Mouse (Mus musculus): ENCODE measurements around the gene Miga2.

DNA sequence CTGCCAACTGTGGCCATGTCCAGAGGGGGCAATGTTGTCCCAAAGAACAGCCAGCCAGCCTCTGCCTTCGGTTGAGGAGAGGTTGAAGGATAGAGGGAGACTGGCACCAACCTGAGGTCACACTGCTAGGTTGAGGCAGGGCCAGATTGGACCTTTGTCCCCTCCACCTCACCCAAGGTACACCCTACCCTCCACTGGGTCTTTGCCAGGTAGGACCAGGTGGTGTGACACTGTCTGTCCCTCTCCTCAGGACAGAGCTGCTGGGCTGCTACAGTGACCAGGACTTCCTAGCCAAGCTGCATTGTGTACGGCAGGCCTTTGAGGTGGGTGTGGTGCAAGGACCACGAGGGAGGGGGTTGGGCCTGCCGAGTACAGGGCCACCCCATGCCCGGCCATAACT lies 13.7 kb downstream of the Miga2 start:
- peak; percentile 29; the same call in 1 of the 2 replicates for TF ChIP-seq CTCF (conservative IDR thresholded peaks at IDR 0.05; ENCODE audit: insufficient read depth, insufficient read length, low read depth, low read length)
- TF ChIP-seq POLR2A (IDR thresholded peaks at IDR 0.05; ENCODE audit: low read depth, low read length), result no peak

Data from kidney, adult 2 months (tissue).